23 mouse cellular contexts compared by ENCODE assay signal in the genomic region with DNA sequence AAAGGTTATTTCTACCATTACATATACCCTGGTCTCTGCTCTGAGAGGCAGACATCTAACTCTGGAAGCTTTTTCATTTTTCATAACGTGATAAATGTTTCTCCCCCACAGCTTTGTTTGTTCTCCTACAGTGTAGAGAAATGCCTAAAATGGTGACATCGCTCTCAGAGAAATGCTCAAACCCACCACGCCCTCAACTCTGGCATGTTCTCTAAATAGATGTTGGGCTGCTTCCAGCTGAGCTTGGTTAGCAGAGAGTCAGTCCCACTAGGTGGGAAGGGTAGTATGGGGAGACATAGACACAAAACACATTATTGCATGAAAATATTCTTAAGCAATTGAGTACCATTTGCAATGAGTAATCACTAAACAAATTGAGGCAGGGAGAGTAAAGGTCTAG.
"Had no signal": no experiment of that assay in that cellular context is flagged by ENCODE, and none has a peak within 500 bp of the region (broad histone marks: within the 10 kb centered on the region; RNA-seq: fewer than 3 reads in every experiment).

No protein-coding gene starts in this region.

- H3K27ac ChIP-seq: heart, embryonic 13.5 days; hindbrain, embryonic 13.5 days; hindbrain, embryonic 15.5 days; hindbrain, postnatal 0 days; layer of hippocampus, adult 2 months; left cerebral cortex, adult 2 months; limb, embryonic 10.5 days; limb, embryonic 12.5 days; liver, embryonic 13.5 days; liver, embryonic 15.5 days had no signal

- H3K36me3 ChIP-seq: heart, embryonic 13.5 days; hindbrain, embryonic 13.5 days; hindbrain, embryonic 15.5 days; limb, embryonic 10.5 days; limb, embryonic 12.5 days; liver, embryonic 13.5 days; liver, embryonic 15.5 days had no signal

- H3K4me3 ChIP-seq: heart, embryonic 13.5 days; hindbrain, embryonic 13.5 days; hindbrain, embryonic 15.5 days; layer of hippocampus, adult 2 months; left cerebral cortex, adult 2 months; limb, embryonic 10.5 days; limb, embryonic 12.5 days; liver, embryonic 13.5 days; liver, embryonic 15.5 days had no signal

- H3K4me1 ChIP-seq: heart, embryonic 13.5 days; hindbrain, embryonic 13.5 days; hindbrain, embryonic 15.5 days; limb, embryonic 10.5 days; limb, embryonic 12.5 days; liver, embryonic 13.5 days; liver, embryonic 15.5 days had no signal

- H3K9ac ChIP-seq: heart, embryonic 13.5 days; hindbrain, embryonic 13.5 days; hindbrain, embryonic 15.5 days; limb, embryonic 12.5 days; liver, embryonic 13.5 days; liver, embryonic 15.5 days; liver, postnatal 0 days had no signal

- H3K9me3 ChIP-seq: heart, embryonic 13.5 days; hindbrain, embryonic 13.5 days; hindbrain, embryonic 15.5 days; limb, embryonic 10.5 days; limb, embryonic 12.5 days; liver, embryonic 13.5 days; liver, embryonic 15.5 days had no signal

- H3K27me3 ChIP-seq: heart, embryonic 13.5 days; hindbrain, embryonic 13.5 days; hindbrain, embryonic 15.5 days; limb, embryonic 12.5 days; liver, embryonic 13.5 days; liver, embryonic 15.5 days had no signal

- H3K4me2 ChIP-seq: heart, embryonic 13.5 days; hindbrain, embryonic 13.5 days; hindbrain, embryonic 15.5 days; limb, embryonic 12.5 days; liver, embryonic 11.5 days; liver, embryonic 13.5 days; liver, embryonic 15.5 days had no signal

- ATAC-seq: hindbrain, postnatal 0 days; intestine, embryonic 16.5 days; liver, postnatal 0 days had no signal

- DNase-seq: gastrocnemius, postnatal 14 days; gastrocnemius, postnatal 36 days; heart, adult 18-20 months; kidney, adult 11 months; kidney, adult 2 months; kidney, postnatal 10 days; kidney, postnatal 25 days; kidney, postnatal 4 days; liver; liver, embryonic 13.5 days; liver, postnatal 0 days; lung, adult 2 months had no signal
